Mouse (Mus musculus) kidney, adult 2 months (tissue): ENCODE data around the gene P4ha1.

Experiments
- CTCF ChIP-seq: fragments of 200-500 bp; conservative IDR thresholded peaks from 2 replicates; pipeline ENCODE4 v1.5.1; 2011; ENCODE audit warnings: low read depth, mild to moderate bottlenecking, control low read depth, low read length, moderate library complexity, mixed read lengths; ENCODE audit not compliant: insufficient read depth, insufficient read length
- POLR2A ChIP-seq: fragments of 200-500 bp; IDR thresholded peaks from one replicate; pipeline ENCODE4 v1.6.1; 2011; ENCODE audit warnings: low read depth, low read length, control low read depth

DNA sequence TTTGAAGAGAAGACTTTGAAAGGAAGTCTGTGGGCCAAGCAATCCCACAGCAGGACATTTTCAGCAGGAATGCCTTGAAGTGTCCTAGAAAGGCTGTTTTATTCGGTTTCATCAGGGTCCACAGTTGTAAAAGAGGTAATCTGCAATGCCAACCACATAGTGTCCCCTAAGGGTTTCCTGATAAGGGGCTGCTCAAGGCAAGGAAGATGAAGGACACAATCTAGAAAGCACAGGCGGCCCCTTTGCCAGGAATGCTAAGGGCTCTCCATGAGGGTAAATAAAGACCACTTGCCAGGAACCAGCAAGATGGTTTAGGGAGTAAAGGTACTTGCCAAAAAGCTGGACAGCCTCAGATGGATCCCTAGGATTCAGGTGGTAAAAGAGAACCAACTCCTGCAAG is 35.8 kb upstream of the P4ha1 start:
- TF ChIP-seq CTCF: no peak
- no peak for TF ChIP-seq POLR2A
